Mouse (Mus musculus): ENCODE measurements around the gene Ifnk.

DNA sequence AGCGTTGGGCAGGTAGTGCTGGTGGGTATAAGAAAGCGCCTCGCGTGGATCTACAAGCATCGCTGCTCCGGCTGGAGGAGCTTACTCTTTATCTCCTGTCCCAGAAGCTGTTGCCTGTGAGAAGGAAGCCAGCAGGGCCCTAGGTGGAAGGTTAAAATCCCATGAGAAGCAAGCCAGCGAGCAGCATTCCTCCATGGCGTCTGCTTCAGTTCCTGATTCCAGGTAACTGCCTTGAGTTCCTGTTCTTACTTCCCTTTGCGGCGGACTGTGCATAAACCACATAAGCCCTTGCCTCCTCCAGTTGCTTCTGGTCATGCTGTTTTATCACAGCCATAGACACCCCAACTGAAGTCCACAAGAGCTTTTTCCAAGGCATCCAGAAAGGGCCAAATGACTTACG lies 6.0 kb downstream of the Ifnk start:
- TF ChIP-seq CTCF (IDR thresholded peaks at IDR 0.05; ENCODE audit: extremely low read depth, insufficient read length, insufficient replicate concordance, low read depth, low read length) (no peak), POLR2A (IDR thresholded peaks at IDR 0.05; ENCODE audit: low read depth, low read length) (no peak)

All from small intestine, adult 2 months (tissue).